Mouse (Mus musculus): ENCODE data around the gene Mapk6.

GRCm38 (mm10) chr9:75355783-75356182 is 54.0 kb downstream of the Mapk6 start:
- TF ChIP-seq CTCF (IDR thresholded peaks at IDR 0.05; ENCODE audit: low read depth) (no peak), EP300 (IDR thresholded peaks at IDR 0.05; ENCODE audit: low read depth) (no peak)
